Mouse (Mus musculus) ES-Bruce4 (cell line): Measurements from ENCODE around the gene Svip. TPM values are rescaled to one million over a fixed set of nuclear protein-coding genes. Genes with fewer than 3 reads are reported as not detected.

Experiments used
- H3K27ac ChIP-seq: 2 replicates; pipeline ENCODE4 v1.5.1; 2012; ENCODE audit warnings: low read length, inconsistent platforms; ENCODE audit not compliant: insufficient read depth
- H3K27me3 ChIP-seq: 2 replicates; pipeline ENCODE4 v1.6.1; 2012; ENCODE audit warnings: mild to moderate bottlenecking, low read length, inconsistent platforms; ENCODE audit not compliant: control insufficient read depth, poor library complexity, insufficient read depth, severe bottlenecking
- H3K36me3 ChIP-seq: 2 replicates; pipeline ENCODE4 v1.6.1; 2012; ENCODE audit warnings: inconsistent platforms, mild to moderate bottlenecking, low read length, moderate library complexity; ENCODE audit not compliant: control insufficient read depth, poor library complexity, insufficient read depth, severe bottlenecking
- H3K4me1 ChIP-seq: one replicate; pipeline ENCODE4 v1.8.1; 2011; ENCODE audit warnings: low read length; ENCODE audit not compliant: control insufficient read depth, insufficient read depth
- H3K4me3 ChIP-seq: 2 replicates; pipeline ENCODE4 v1.5.1; 2011; ENCODE audit warnings: low read depth, mild to moderate bottlenecking, low read length
- H3K9ac ChIP-seq: 2 replicates; pipeline ENCODE4 v1.6.1; 2012; ENCODE audit warnings: low read depth, mild to moderate bottlenecking, inconsistent platforms; ENCODE audit not compliant: poor library complexity, severe bottlenecking
- H3K9me3 ChIP-seq: replicated peaks from 2 replicates; pipeline ENCODE4 v1.6.1; 2012; ENCODE audit warnings: mild to moderate bottlenecking, low read length, inconsistent platforms; ENCODE audit not compliant: control insufficient read depth, poor library complexity, insufficient read depth, severe bottlenecking
- CTCF ChIP-seq: IDR thresholded peaks from one replicate; pipeline ENCODE4 v1.8.1; 2011; ENCODE audit warnings: low read depth, low read length
- EP300 ChIP-seq: IDR thresholded peaks from 2 replicates; pipeline ENCODE4 v1.6.1; 2011; ENCODE audit warnings: low read depth, low read length; ENCODE audit not compliant: insufficient read depth
- POLR2A ChIP-seq: IDR thresholded peaks from one replicate; pipeline ENCODE4 v1.8.1; 2011; ENCODE audit warnings: low read length; ENCODE audit not compliant: insufficient read depth
- polyA plus RNA-seq: library from polyadenylated mRNA; stranded (reverse); fragments of >200 nt; gene quantifications from 2 replicates; pipeline ENCODE4 v1.2.4, GENCODE M21; 2011; ENCODE audit warnings: low read depth; ENCODE audit not compliant: missing spikeins, insufficient read depth, insufficient read length

Svip gene
- polyA plus RNA-seq, 1 experiment = 7.2 TPM

- Histone ChIP-seq H3K27ac (no peak overlapping the region), H3K9ac (no peak overlapping the region), H3K27me3 (no peaks in the 10 kb centered on the region), H3K36me3 (no peaks in the 10 kb centered on the region; the same call in 1 of the 2 replicates), H3K9me3 (peaks cover 13% of the 10 kb centered on the region), H3K4me3 (no peak overlapping the region), H3K4me1 (peaks cover 2% of the 10 kb centered on the region)
- no peak for TF ChIP-seq CTCF
- TF ChIP-seq POLR2A = no peak
- no peak for TF ChIP-seq EP300
These were observed 45.0 kb downstream of the Svip start for GRCm38 (mm10) chr7:51960698-51961374.

GRCm38 (mm10) chr7:51957766-51958165 is 48.1 kb downstream of the Svip start:
- no peak for TF ChIP-seq CTCF

DNA sequence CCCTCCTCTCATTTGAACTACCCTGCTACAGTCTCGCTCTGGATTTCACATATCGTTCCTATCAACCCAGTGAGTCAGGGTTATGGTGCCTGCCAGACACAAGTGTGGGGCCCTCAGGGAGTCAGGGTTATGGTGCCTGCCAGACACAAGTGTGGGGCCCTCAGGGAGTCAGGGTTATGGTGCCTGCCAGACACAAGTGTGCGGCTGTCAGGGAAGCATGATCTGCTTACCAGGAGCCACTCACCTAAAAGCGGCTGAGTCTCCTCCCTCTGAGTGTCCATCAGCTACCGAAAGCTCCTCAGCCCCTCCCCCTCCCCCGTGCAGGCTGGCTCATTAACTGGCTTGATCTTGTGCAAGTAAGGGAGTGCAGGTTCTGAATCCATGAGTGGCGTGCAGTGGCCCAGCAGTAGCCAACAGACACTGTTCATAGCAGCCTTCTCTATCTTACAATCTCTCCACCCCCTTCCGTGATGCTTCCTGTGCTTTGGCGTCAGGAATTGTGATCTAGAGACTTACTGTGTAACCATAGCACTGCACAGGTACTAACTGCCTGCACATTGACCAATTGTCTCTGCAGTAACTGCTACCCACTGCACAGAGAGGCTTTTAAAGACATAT is 50.3 kb downstream of the Svip start:
- Histone ChIP-seq H3K36me3 (no peaks in the 10 kb centered on the region), H3K9ac (no peak overlapping the region), H3K9me3 (no peaks in the 10 kb centered on the region; the same call in 1 of the 2 replicates), H3K4me1 (peaks cover 2% of the 10 kb centered on the region), H3K27ac (no peak overlapping the region; the same call in 1 of the 2 replicates), H3K27me3 (no peaks in the 10 kb centered on the region), H3K4me3 (peak overlapping the region; percentile 16; the same call in 1 of the 2 replicates)
- TF ChIP-seq EP300 (0 out of 2 replicates have a peak, but pooled peaks have one; percentile 35), CTCF (no peak), POLR2A (no peak)

More at GRCm38 (mm10) chr7:51957766-51958165, 48.1 kb downstream of the Svip start:
- Histone ChIP-seq H3K36me3 (no peaks in the 10 kb centered on the region; the same call in 1 of the 2 replicates), H3K9me3 (peaks cover 13% of the 10 kb centered on the region), H3K27me3 (no peaks in the 10 kb centered on the region), H3K4me3 (no peak overlapping the region), H3K27ac (peak overlapping the region; percentile 63; the same call in 1 of the 2 replicates), H3K9ac (no peak overlapping the region), H3K4me1 (peaks cover 2% of the 10 kb centered on the region)

Other genes with a start within 250 kb of the Svip start
- 20.6 and 25.7 TPM in 2 replicates for gene Gas2, start 144.0 kb downstream of the Svip start, polyA plus RNA-seq
- 6.8 and 8.4 TPM in 2 replicates for gene Fancf, start 143.8 kb downstream of the Svip start, polyA plus RNA-seq
- gene 1700015G11Rik, start 9.7 kb upstream of the Svip start, polyA plus RNA-seq = not detected in 2 replicates